Mouse (Mus musculus): ENCODE measurements around the gene Tfip11. TPM values are rescaled to one million over a fixed set of nuclear protein-coding genes. Genes with fewer than 3 reads are reported as not detected.

Tfip11 gene
- polyA plus RNA-seq, 1 experiment from 2014 or later = 32.9 TPM

GRCm38 (mm10) chr5:112282123-112282779 lies 43.9 kb upstream of the Tfip11 start:
- Histone ChIP-seq H3K9ac (ENCODE audit: low read length) (no peak overlapping the region), H3K4me2 (ENCODE audit: low read depth) (no peak overlapping the region), H3K4me1 (ENCODE audit: control insufficient read depth, insufficient read depth, low read length) (no peaks in the 10 kb centered on the region), H3K9me3 (ENCODE audit: control insufficient read depth, low read length) (no peaks in the 10 kb centered on the region), H3K27me3 (ENCODE audit: control insufficient read depth, insufficient read depth, low read length) (no peaks in the 10 kb centered on the region), H3K27ac (ENCODE audit: low read depth, low read length) (no peak overlapping the region), H3K36me3 (ENCODE audit: control insufficient read depth, insufficient read depth, low read length) (no peaks in the 10 kb centered on the region), H3K4me3 (ENCODE audit: low read depth, low read length) (no peak overlapping the region)
- no peak for DNase-seq (ENCODE audit: low spot score)
- WGBS = 80% methylated on average over 6 of the region's 6 CpGs
- ATAC-seq (ENCODE audit: insufficient read depth, low FRiP score, low TSS enrichment) = no peak

- H3K27ac ChIP-seq (ENCODE audit: low read depth, low read length) = no peak overlapping the region
- ATAC-seq (ENCODE audit: insufficient read depth, low FRiP score, low TSS enrichment) (no peak), DNase-seq (ENCODE audit: low spot score) (no peak)
- H3K9ac ChIP-seq (ENCODE audit: low read length) = no peak overlapping the region
- 78% methylated on average over 9 of the region's 9 CpGs for WGBS
- H3K9me3 ChIP-seq (ENCODE audit: control insufficient read depth, low read length) = no peaks in the 10 kb centered on the region
- H3K36me3 ChIP-seq (ENCODE audit: control insufficient read depth, insufficient read depth, low read length) = no peaks in the 10 kb centered on the region
- H3K4me1 ChIP-seq (ENCODE audit: control insufficient read depth, insufficient read depth, low read length) = no peaks in the 10 kb centered on the region
- no peak overlapping the region for H3K4me3 ChIP-seq (ENCODE audit: low read depth, low read length)
- no peak overlapping the region for H3K4me2 ChIP-seq (ENCODE audit: low read depth)
- no peaks in the 10 kb centered on the region for H3K27me3 ChIP-seq (ENCODE audit: control insufficient read depth, insufficient read depth, low read length)
Observed at GRCm38 (mm10) chr5:112282780-112283482, 43.2 kb upstream of the Tfip11 start.

- no peaks in the 10 kb centered on the region for H3K9me3 ChIP-seq (ENCODE audit: control insufficient read depth, low read length)
- H3K27ac ChIP-seq (ENCODE audit: low read depth, low read length) = no peak overlapping the region
- H3K4me1 ChIP-seq (ENCODE audit: control insufficient read depth, insufficient read depth, low read length) = no peaks in the 10 kb centered on the region
- 78% methylated on average over 10 of the region's 10 CpGs for WGBS
- no peak overlapping the region for H3K9ac ChIP-seq (ENCODE audit: low read length)
- ATAC-seq (ENCODE audit: insufficient read depth, low FRiP score, low TSS enrichment) = no peak
- H3K27me3 ChIP-seq (ENCODE audit: control insufficient read depth, insufficient read depth, low read length) = no peaks in the 10 kb centered on the region
- no peak overlapping the region for H3K4me2 ChIP-seq (ENCODE audit: low read depth)
- DNase-seq (ENCODE audit: low spot score) = no peak
- H3K4me3 ChIP-seq (ENCODE audit: low read depth, low read length) = no peak overlapping the region
- no peaks in the 10 kb centered on the region for H3K36me3 ChIP-seq (ENCODE audit: control insufficient read depth, insufficient read depth, low read length)
Observed at GRCm38 (mm10) chr5:112283543-112284202, 42.5 kb upstream of the Tfip11 start.

- H3K9ac ChIP-seq (ENCODE audit: low read length) = no peak overlapping the region
- H3K4me2 ChIP-seq (ENCODE audit: low read depth) = no peak overlapping the region
- H3K27me3 ChIP-seq (ENCODE audit: control insufficient read depth, insufficient read depth, low read length) = no peaks in the 10 kb centered on the region
- no peaks in the 10 kb centered on the region for H3K36me3 ChIP-seq (ENCODE audit: control insufficient read depth, insufficient read depth, low read length)
- H3K4me1 ChIP-seq (ENCODE audit: control insufficient read depth, insufficient read depth, low read length) = no peaks in the 10 kb centered on the region
- H3K4me3 ChIP-seq (ENCODE audit: low read depth, low read length) = no peak overlapping the region
- DNase-seq (ENCODE audit: low spot score) (no peak), ATAC-seq (ENCODE audit: insufficient read depth, low FRiP score, low TSS enrichment) (no peak)
- H3K27ac ChIP-seq (ENCODE audit: low read depth, low read length) = no peak overlapping the region
- WGBS = 79% methylated on average over 6 of the region's 7 CpGs
- H3K9me3 ChIP-seq (ENCODE audit: control insufficient read depth, low read length) = no peaks in the 10 kb centered on the region
Observed at GRCm38 (mm10) chr5:112284203-112284582, 42.0 kb upstream of the Tfip11 start.

- Histone ChIP-seq H3K9ac (ENCODE audit: low read length) (no peak overlapping the region), H3K4me2 (ENCODE audit: low read depth) (no peak overlapping the region), H3K4me3 (ENCODE audit: low read depth, low read length) (no peak overlapping the region), H3K27me3 (ENCODE audit: control insufficient read depth, insufficient read depth, low read length) (no peaks in the 10 kb centered on the region), H3K9me3 (ENCODE audit: control insufficient read depth, low read length) (no peaks in the 10 kb centered on the region), H3K4me1 (ENCODE audit: control insufficient read depth, insufficient read depth, low read length) (no peaks in the 10 kb centered on the region), H3K36me3 (ENCODE audit: control insufficient read depth, insufficient read depth, low read length) (no peaks in the 10 kb centered on the region), H3K27ac (ENCODE audit: low read depth, low read length) (no peak overlapping the region)
- DNase-seq (ENCODE audit: low spot score) = no peak
- no peak for ATAC-seq (ENCODE audit: insufficient read depth, low FRiP score, low TSS enrichment)
- 94% methylated on average over 7 of the region's 7 CpGs for WGBS
Observed at GRCm38 (mm10) chr5:112285548-112286085, 40.5 kb upstream of the Tfip11 start.

GRCm38 (mm10) chr5:112286608-112286983 lies 39.6 kb upstream of the Tfip11 start:
- Histone ChIP-seq H3K9me3 (ENCODE audit: control insufficient read depth, low read length) (no peaks in the 10 kb centered on the region), H3K4me2 (ENCODE audit: low read depth) (no peak overlapping the region), H3K9ac (ENCODE audit: low read length) (no peak overlapping the region), H3K36me3 (ENCODE audit: control insufficient read depth, insufficient read depth, low read length) (no peaks in the 10 kb centered on the region), H3K27me3 (ENCODE audit: control insufficient read depth, insufficient read depth, low read length) (no peaks in the 10 kb centered on the region), H3K4me1 (ENCODE audit: control insufficient read depth, insufficient read depth, low read length) (no peaks in the 10 kb centered on the region), H3K27ac (ENCODE audit: low read depth, low read length) (no peak overlapping the region), H3K4me3 (ENCODE audit: low read depth, low read length) (no peak overlapping the region)
- DNase-seq (ENCODE audit: low spot score) (no peak), ATAC-seq (ENCODE audit: insufficient read depth, low FRiP score, low TSS enrichment) (no peak)
- WGBS = 75% methylated on average over 2 of the region's 2 CpGs

GRCm38 (mm10) chr5:112286984-112287641 lies 39.0 kb upstream of the Tfip11 start:
- DNase-seq (ENCODE audit: low spot score) = no peak
- H3K27me3 ChIP-seq (ENCODE audit: control insufficient read depth, insufficient read depth, low read length) = no peaks in the 10 kb centered on the region
- 85% methylated on average over 11 of the region's 11 CpGs for WGBS
- no peak overlapping the region for H3K27ac ChIP-seq (ENCODE audit: low read depth, low read length)
- H3K4me3 ChIP-seq (ENCODE audit: low read depth, low read length) = no peak overlapping the region
- H3K9me3 ChIP-seq (ENCODE audit: control insufficient read depth, low read length) = no peaks in the 10 kb centered on the region
- no peak overlapping the region for H3K9ac ChIP-seq (ENCODE audit: low read length)
- no peak for ATAC-seq (ENCODE audit: insufficient read depth, low FRiP score, low TSS enrichment)
- H3K4me2 ChIP-seq (ENCODE audit: low read depth) = no peak overlapping the region
- no peaks in the 10 kb centered on the region for H3K36me3 ChIP-seq (ENCODE audit: control insufficient read depth, insufficient read depth, low read length)
- H3K4me1 ChIP-seq (ENCODE audit: control insufficient read depth, insufficient read depth, low read length) = no peaks in the 10 kb centered on the region

- DNase-seq (ENCODE audit: low spot score) (no peak), ATAC-seq (ENCODE audit: insufficient read depth, low FRiP score, low TSS enrichment) (no peak)
- Histone ChIP-seq H3K4me3 (ENCODE audit: low read depth, low read length) (no peak overlapping the region), H3K4me1 (ENCODE audit: control insufficient read depth, insufficient read depth, low read length) (no peaks in the 10 kb centered on the region), H3K4me2 (ENCODE audit: low read depth) (no peak overlapping the region), H3K9me3 (ENCODE audit: control insufficient read depth, low read length) (no peaks in the 10 kb centered on the region), H3K36me3 (ENCODE audit: control insufficient read depth, insufficient read depth, low read length) (no peaks in the 10 kb centered on the region), H3K9ac (ENCODE audit: low read length) (no peak overlapping the region), H3K27me3 (ENCODE audit: control insufficient read depth, insufficient read depth, low read length) (no peaks in the 10 kb centered on the region), H3K27ac (ENCODE audit: low read depth, low read length) (no peak overlapping the region)
- 96% methylated on average over 2 of the region's 2 CpGs for WGBS
Observed at GRCm38 (mm10) chr5:112287652-112288051, 38.5 kb upstream of the Tfip11 start.
